Mouse (Mus musculus): ENCODE results near the gene Prss53. TPM values are rescaled to one million over a fixed set of nuclear protein-coding genes. Genes with fewer than 3 reads are reported as not detected.
A peak's percentile ranks its signal among the peaks of the same experiment; 100 is the strongest.
"Not testable (repeated sequence)": the region's sequence is repeated elsewhere in the genome, so short reads cannot be mapped to it uniquely, and the experiment has no call there.

The Prss53 gene
- total RNA-seq, 2 experiments from 2014 or later, result 1.2 to 2.0 TPM

DNA sequence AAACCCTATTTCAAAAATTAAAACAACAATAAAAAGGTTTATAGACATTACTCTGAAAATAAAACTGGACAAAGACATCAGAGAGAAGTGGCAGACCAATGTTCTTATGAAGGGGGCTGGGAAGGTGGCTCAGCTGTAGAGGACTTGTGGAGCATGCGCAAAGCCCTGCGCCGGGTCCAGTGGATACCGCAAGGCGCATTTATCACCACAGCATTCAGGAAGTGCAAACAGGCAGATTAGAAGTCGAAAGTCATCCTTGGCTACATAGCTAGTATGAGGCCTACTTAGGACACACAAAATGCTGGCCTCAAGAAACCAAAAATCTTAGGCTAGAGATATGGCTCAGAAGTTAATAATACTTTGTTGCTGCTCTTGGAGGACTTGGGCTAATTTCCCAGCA lies 32.5 kb downstream of the Prss53 start:
- no peak for DNase-seq
- no peak overlapping the region for H3K4me3 ChIP-seq
- no peak overlapping the region for H3K27ac ChIP-seq
- TF ChIP-seq CTCF (IDR thresholded peaks at IDR 0.05), result no peak
- intact Hi-C loops (cut with DNase I), result no loop called here

DNA sequence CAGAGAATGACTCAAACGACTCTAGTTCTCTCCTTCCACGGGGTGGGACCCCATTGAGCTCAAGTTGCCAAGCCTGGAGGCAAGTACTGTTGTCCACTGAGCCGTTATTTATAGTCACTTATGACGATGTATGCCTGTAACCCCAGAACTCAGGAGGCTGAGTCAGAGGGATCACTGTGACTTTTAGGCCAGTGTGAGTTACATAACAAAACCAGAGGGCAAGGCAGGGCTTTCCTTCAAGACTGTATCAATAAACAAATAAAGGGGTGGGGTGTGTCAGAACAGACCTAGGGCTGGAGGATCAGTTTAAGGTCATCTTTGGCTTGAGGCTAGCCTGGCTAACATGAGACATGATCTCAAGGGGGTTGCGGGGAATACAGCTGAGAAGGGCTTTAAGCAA lies 39.9 kb downstream of the Prss53 start:
- intact Hi-C loops (cut with DNase I), result no loop called here
- H3K27ac ChIP-seq, result peak overlapping the region; percentile 78
- no peak for TF ChIP-seq CTCF (IDR thresholded peaks at IDR 0.05)
- no peak overlapping the region for H3K4me3 ChIP-seq
- no peak for DNase-seq

DNA sequence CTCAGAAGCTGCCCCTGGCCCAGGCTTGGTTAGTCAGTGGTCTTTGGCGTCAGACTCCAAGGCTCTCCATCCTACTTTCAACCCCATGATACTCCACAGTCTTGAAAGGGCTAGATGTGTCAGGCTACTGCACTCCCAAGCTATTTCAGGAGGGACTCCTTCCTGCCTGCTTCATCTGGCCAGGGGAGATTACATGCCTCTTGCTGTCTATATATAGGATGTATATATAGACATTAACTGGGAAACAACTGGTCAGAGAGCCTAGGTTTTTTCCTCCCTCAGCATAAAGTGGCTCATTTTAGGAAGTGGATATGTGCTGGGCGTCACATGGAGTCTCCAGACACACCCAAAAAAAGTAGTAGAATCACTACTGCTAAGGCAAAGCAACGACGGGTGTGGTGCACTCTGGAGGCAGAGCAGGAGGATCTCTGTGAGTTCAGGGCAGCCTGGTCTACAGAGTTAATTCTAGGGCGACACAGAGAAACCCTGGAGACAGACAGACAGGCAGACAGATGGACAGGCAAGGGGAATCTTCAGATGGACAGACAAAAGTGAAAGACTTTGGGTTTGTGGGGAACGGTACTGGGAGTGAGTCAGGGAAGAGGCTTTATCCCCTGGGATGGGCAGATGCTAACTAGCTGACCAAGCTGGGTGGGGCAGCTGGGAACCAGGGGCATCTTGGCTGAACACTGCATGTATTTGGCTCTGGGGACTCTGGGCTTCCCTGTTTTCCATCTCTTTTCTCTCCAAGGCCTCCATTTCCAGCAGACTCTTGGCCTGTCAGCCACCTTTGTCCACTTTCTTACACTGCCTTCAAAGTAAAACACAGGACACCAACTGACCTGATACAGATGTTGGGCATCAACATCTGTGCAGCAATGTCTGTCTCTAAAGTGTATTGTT lies 40.5 kb downstream of the Prss53 start:
- DNase-seq, result peak; percentile 39
- intact Hi-C loops (cut with DNase I), result no loop called here
- TF ChIP-seq CTCF (IDR thresholded peaks at IDR 0.05), result no peak
- H3K27ac ChIP-seq, result peak overlapping the region; percentile 78
- H3K4me3 ChIP-seq, result peak overlapping the region; percentile 32

DNA sequence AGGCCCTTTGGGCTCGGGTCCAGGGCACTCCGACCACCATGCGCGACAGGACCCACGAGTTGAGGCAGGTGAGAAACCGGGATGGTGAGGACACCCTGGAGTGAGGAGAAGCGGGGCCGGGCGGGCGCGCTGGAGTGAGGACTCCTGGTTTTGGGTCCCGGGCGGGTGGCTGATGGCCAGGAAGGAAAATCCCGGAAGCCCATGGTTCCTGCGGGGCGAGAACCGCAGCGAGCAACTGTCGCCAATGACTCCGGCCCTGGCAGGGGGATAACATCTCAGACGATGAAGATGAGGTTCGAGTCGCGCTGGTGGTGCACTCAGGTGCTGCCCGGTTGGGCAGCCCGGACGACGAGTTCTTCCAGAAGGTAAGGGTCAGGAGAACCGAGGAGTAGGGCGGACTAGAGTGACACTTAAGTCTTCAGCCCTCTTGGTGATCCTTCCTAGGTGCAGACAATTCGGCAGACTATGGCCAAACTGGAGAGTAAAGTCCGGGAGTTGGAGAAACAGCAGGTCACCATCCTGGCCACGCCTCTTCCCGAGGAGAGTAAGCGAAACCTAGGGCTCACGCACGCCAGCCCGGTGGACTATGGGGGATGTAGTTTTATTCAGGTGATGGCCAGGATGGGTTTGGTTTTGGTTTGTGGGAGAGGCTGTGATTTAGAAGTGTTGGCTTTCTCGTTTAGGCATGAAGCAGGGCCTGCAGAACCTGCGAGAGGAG lies 48.6 kb downstream of the Prss53 start:
- H3K27ac ChIP-seq, result peak overlapping the region; percentile 96
- H3K4me3 ChIP-seq, result peak overlapping the region; percentile 71
- DNase-seq, result peak; percentile 88
- TF ChIP-seq CTCF (IDR thresholded peaks at IDR 0.05), result no peak
- intact Hi-C loops (cut with DNase I), result loop anchor here (5.0 kb wide), 1 partner anchor 40 kb away; the partner anchor contains the start of gene Hsd3b7

DNA sequence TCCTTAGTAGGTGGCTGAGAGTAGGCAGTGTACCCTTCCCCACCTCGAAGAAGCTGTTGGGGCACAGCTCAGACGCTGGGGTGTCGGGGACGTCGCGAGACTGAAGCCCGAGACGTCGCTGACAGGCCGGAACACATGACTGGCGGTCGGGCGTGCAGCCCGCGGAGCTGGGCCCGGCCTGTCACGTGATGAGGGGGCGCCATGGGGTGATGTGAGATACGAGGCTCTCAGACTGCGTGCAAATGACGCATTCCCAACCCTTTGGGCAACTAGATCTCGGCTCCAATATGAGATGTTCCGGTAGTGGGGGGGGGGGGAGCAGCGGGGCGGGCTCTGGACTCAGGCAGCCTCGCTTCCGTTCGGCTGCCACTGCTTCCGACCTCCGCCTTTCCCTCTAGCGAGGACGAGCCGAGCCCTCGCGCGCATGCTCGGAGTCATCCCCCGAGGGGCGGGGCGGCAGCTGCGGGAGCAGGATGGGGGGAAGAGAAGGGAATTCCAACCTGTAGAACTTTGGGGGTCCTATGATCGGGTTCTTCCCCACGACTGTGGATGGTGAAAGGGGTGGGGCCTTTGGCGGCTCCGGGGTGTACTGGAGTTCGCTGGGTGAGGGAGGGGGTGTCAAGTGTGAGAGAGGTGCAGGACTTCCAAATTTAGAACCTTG lies 49.3 kb downstream of the Prss53 start:
- Histone ChIP-seq H3K27ac (peak overlapping the region; percentile 96), H3K4me3 (peak overlapping the region; percentile 71)
- peak; percentile 97 for DNase-seq
- no peak for TF ChIP-seq CTCF (IDR thresholded peaks at IDR 0.05)
- intact Hi-C loops (cut with DNase I), result loop anchor here (2.0 to 5.0 kb wide), 2 partner anchors 33 to 39 kb away; partner anchors contain the start of gene Hsd3b7

DNA sequence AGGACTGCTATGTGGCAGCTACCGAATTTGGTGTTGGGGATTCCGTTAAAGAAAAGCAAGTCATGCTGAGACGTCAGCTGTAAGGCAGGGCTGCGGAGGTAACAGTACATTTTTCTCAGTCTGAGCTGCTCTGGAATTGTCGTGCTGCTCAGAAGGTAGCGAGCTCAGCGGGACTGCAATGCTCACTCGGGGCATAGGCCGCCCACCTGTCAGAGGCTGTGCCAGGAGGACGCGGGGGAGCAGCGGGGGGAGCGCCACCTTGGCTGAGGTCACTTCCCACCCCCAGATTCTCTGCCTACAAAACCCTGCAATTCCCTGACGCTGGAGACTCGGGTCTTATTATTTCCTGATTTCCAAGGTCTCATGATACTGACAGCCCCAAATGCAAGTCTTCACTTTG lies 49.9 kb downstream of the Prss53 start:
- Histone ChIP-seq H3K4me3 (peak overlapping the region; percentile 71), H3K27ac (peak overlapping the region; percentile 96)
- intact Hi-C loops (cut with DNase I), result loop anchor here (2.0 to 5.0 kb wide), 2 partner anchors 34 to 39 kb away; partner anchors contain the start of gene Hsd3b7
- peak; percentile 65 for DNase-seq
- no peak for TF ChIP-seq CTCF (IDR thresholded peaks at IDR 0.05)

DNA sequence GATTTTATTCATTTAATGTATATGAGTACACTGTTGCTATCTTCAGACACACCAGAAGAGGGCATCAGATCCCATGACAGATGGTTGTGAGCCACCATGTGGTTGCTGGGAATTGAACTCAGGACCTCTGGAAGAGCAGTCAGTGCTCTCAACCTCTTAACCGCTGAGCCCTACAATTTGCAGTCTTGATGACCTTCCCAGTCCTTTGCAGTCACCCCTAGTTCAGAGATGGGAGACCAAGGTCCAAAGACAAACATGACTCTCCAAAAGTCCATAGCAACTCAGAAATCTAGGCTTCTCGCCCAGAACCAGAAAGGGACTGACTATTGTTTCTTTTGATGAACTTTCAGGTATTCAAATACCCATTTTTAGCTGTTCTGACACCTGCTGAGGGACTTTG lies 50.7 kb downstream of the Prss53 start:
- H3K27ac ChIP-seq, result peak overlapping the region; percentile 96; the same call in 1 of the 2 replicates
- H3K4me3 ChIP-seq, DNase-seq: not testable (repeated sequence)
- intact Hi-C loops (cut with DNase I), result loop anchor here (2.0 to 5.0 kb wide), 2 partner anchors 35 to 38 kb away; partner anchors contain the start of gene Hsd3b7

DNA sequence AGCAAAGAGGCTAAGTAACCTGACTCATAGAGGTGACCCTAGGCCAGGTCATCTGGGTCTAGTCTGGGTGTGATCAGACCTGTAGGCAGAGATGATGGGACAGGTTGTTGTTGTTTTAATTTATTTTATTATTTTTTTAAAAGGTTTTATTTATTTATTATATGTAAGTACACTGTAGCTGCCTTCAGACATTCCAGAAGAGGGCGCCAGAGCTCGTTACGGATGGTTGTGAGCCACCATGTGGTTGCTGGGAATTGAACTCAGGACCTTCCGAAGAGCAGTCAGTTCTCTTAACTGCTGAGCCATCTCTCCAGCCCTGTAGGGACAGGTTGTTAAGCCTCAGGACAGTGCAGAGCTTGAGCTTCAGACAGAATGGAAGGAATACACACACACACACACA lies 52.9 kb downstream of the Prss53 start:
- intact Hi-C loops (cut with DNase I); DNase-seq; H3K4me3 ChIP-seq; H3K27ac ChIP-seq: not testable (repeated sequence)
- TF ChIP-seq CTCF (IDR thresholded peaks at IDR 0.05), result peak; percentile 14; the same call in 1 of the 2 replicates

DNA sequence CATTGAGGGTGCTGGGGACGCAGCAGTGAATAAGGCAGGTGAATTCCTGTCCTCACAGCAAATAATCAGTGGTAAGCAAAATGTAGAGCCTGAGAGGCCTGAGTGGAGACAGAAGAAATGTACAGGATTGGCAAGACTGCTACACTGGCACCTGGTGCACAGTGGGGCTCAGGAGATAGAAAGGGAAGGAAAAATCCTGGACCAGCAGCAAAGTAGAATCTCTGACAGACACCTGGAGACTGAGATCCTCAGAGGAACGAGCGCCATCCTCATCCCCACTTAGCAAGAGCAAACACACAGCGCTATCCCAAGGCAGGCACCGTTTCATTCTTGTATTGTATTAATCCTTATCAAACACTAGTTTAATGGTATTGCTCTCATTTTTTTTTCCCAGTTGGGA lies 53.3 kb downstream of the Prss53 start:
- TF ChIP-seq CTCF (IDR thresholded peaks at IDR 0.05), result no peak
- no peak overlapping the region for H3K4me3 ChIP-seq
- DNase-seq, result no peak
- H3K27ac ChIP-seq, result no peak overlapping the region
- intact Hi-C loops (cut with DNase I), result no loop called here

Other genes with a start within 250 kb of the Prss53 start
- 10 to 100 TPM; 26.7 to 32.9 TPM for gene Bcl7c, start 182.0 kb downstream of the Prss53 start, total RNA-seq (2021)
- gene Ctf1, start 178.2 kb downstream of the Prss53 start, total RNA-seq (2021), result 10 to 100 TPM; 16.8 to 18.1 TPM
- not detected for gene Ctf2, start 158.8 kb downstream of the Prss53 start, total RNA-seq (2021)
- gene Fbxl19, start 146.4 kb downstream of the Prss53 start, total RNA-seq (2021), result 1 to 10 TPM; 1.2 to 2.0 TPM
- gene Orai3, start 121.2 kb downstream of the Prss53 start, total RNA-seq (2021), result 10 to 100 TPM; 10.1 to 11.7 TPM
- 10 to 100 TPM; 15.3 to 20.8 TPM for gene Setd1a, start 114.3 kb downstream of the Prss53 start, total RNA-seq (2021)
- 1 to 10 TPM; 1.9 to 2.1 TPM for gene Gm49388, start 105.4 kb downstream of the Prss53 start, total RNA-seq (2021)
- gene Hsd3b7, start 90.4 kb downstream of the Prss53 start, total RNA-seq (2021), result 1 to 10 TPM; 4.7 to 6.2 TPM
- 10 to 100 TPM; 55.4 to 59.0 TPM for gene Stx4a, start 66.7 kb downstream of the Prss53 start, total RNA-seq (2021)
- 1 to 10 TPM; 1.0 TPM for gene Stx1b, start 66.4 kb downstream of the Prss53 start, total RNA-seq (2021)
- 10 to 100 TPM; 11.8 to 15.4 TPM for gene Zfp646, start 14.7 kb downstream of the Prss53 start, total RNA-seq (2021)
- 1 to 10 TPM; 3.3 to 5.0 TPM for gene Zfp668, start 14.1 kb downstream of the Prss53 start, total RNA-seq (2021)
- gene Gm21974, start 4.5 kb upstream of the Prss53 start, total RNA-seq (2021), result not detected
- gene Vkorc1, start 4.6 kb upstream of the Prss53 start, total RNA-seq (2021), result 10 to 100 TPM in 1 of 2 experiments, 1 to 10 TPM in 1; 9.2 to 12.6 TPM
- gene Bckdk, start 13.1 kb upstream of the Prss53 start, total RNA-seq (2021), result 100 to 1,000 TPM; 169 to 177 TPM
- 10 to 100 TPM; 24.3 to 26.6 TPM for gene Kat8, start 21.5 kb upstream of the Prss53 start, total RNA-seq (2021)
- not detected for gene Prss8, start 39.1 kb upstream of the Prss53 start, total RNA-seq (2021)
- 1 to 10 TPM; 6.0 to 7.1 TPM for gene Prss36, start 55.8 kb upstream of the Prss53 start, total RNA-seq (2021)
- gene Fus, start 76.5 kb upstream of the Prss53 start, total RNA-seq (2021), result 10 to 100 TPM; 77.8 to 99.5 TPM
- under 1 TPM; 0.38 to 0.89 TPM for gene Pycard, start 102.9 kb upstream of the Prss53 start, total RNA-seq (2021)
- 100 to 1,000 TPM; 186 to 238 TPM for gene Trim72, start 113.0 kb upstream of the Prss53 start, total RNA-seq (2021)
- gene Itgam, start 171.7 kb upstream of the Prss53 start, total RNA-seq (2021), result 1 to 10 TPM; 1.0 to 1.9 TPM
- gene Gm49368, start 171.7 kb upstream of the Prss53 start, total RNA-seq (2021), result not detected
- under 1 TPM in 1 of 2 experiments, not detected in 1; 0.26 TPM for gene Itgax, start 238.6 kb upstream of the Prss53 start, total RNA-seq (2021)